Mouse (Mus musculus): ENCODE data around the gene Sema7a. TPM values are rescaled to one million over a fixed set of nuclear protein-coding genes. Genes with fewer than 3 reads are reported as not detected.

Gene Sema7a
- polyA plus RNA-seq, 1 experiment from 2014 or later, result 0.19 TPM

DNA sequence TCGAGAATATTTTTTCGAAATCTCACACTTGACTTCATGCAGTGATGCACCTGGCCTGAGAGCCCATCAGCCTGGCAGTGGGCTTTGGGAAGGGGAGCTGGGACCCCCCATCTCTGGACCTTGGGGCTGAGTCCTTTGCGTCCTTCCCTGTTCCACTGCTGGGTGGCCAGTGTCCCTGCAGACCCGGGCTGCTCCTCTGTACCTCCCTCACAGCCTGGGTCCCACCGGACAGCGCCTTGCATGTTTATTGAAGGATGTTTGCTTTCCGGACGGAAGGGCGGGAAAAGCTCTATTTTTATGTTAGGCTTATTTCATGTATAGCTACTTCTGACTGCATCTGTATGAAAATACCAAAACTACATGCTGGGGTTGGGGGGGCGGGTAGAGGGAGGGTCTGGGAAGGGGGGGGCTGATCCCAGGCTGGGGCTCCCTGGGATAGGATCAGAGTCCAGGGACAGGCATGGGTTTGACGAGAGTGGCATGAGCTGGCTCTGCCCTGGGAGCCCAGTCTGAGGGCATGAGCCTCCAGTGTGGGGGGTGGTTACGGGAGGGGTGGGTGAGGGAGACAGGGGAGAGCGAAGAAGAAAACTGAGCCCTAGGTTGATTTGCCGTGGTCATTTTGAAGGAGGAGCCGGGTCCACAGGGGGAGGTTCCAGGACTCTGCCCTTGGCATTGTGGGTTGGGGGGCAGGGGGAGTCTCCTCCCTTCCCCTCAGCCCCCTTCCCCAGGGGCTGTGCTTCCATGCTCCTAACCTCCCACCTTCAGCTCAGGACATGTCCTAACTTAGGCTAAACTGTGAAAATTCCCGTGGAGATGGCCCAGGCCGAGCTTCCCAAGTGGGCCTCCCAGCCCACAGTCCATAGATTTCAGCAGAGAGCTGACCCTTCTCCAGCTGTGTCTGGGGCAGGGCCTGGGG, 22.2 kb downstream of the Sema7a start:
- Histone ChIP-seq H3K9ac (ENCODE audit: low read depth, low read length) (no peak overlapping the region), H3K4me1 (replicated peaks; ENCODE audit: control insufficient read depth, insufficient read depth, low read length) (no peaks in the 10 kb centered on the region), H3K4me2 (no peak overlapping the region), H3K27ac (ENCODE audit: low read depth, low read length) (no peak overlapping the region), H3K4me3 (ENCODE audit: low read depth, low read length) (no peak overlapping the region), H3K9me3 (ENCODE audit: control insufficient read depth, low read length) (no peaks in the 10 kb centered on the region), H3K27me3 (replicated peaks; ENCODE audit: control insufficient read depth, insufficient read depth, low read length) (no peaks in the 10 kb centered on the region; the same call in 1 of the 2 replicates), H3K36me3 (ENCODE audit: control insufficient read depth, insufficient read depth, low read length) (no peaks in the 10 kb centered on the region)
- WGBS, result 61% methylated on average over 17 of the region's 17 CpGs
- DNase-seq (ENCODE audit: low spot score) (no peak), ATAC-seq (replicated peaks; ENCODE audit: low FRiP score) (no peak)

GRCm38 (mm10) chr9:57963249-57963997, 23.5 kb downstream of the Sema7a start:
- no peak for ATAC-seq (replicated peaks; ENCODE audit: low FRiP score)
- Histone ChIP-seq H3K27ac (ENCODE audit: low read depth, low read length) (no peak overlapping the region), H3K9me3 (ENCODE audit: control insufficient read depth, low read length) (no peaks in the 10 kb centered on the region), H3K36me3 (ENCODE audit: control insufficient read depth, insufficient read depth, low read length) (no peaks in the 10 kb centered on the region), H3K9ac (ENCODE audit: low read depth, low read length) (no peak overlapping the region), H3K4me2 (no peak overlapping the region), H3K4me3 (ENCODE audit: low read depth, low read length) (no peak overlapping the region), H3K27me3 (replicated peaks; ENCODE audit: control insufficient read depth, insufficient read depth, low read length) (no peaks in the 10 kb centered on the region; the same call in 1 of the 2 replicates), H3K4me1 (replicated peaks; ENCODE audit: control insufficient read depth, insufficient read depth, low read length) (no peaks in the 10 kb centered on the region)
- no peak for DNase-seq (ENCODE audit: low spot score)
- 81% methylated on average over 4 of the region's 4 CpGs for WGBS

DNA sequence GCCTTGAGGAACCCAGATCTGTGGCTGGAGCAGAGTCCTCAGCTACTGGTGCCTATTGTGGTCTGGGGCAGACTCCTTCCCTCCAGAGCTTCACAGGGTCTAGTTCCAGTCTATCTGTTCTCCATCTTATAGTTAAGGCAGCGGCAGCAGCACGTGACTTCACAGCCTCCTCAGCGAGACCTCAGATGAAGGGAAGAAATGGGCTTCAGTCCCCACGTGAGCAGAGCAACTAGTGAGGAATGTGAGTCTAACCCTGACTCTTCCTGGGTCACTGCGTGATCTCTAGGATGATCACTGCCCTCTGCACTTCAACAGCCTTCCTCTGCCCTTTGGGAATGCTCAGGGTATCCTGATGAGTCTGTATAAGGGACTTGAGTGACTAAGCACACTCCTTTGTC, 24.1 kb downstream of the Sema7a start:
- H3K27ac ChIP-seq (ENCODE audit: low read depth, low read length), result no peak overlapping the region
- H3K27me3 ChIP-seq (replicated peaks; ENCODE audit: control insufficient read depth, insufficient read depth, low read length), result no peaks in the 10 kb centered on the region; the same call in 1 of the 2 replicates
- DNase-seq (ENCODE audit: low spot score) (no peak), ATAC-seq (replicated peaks; ENCODE audit: low FRiP score) (no peak)
- no peaks in the 10 kb centered on the region for H3K36me3 ChIP-seq (ENCODE audit: control insufficient read depth, insufficient read depth, low read length)
- H3K4me3 ChIP-seq (ENCODE audit: low read depth, low read length), result no peak overlapping the region
- no peak overlapping the region for H3K4me2 ChIP-seq
- H3K9me3 ChIP-seq (ENCODE audit: control insufficient read depth, low read length), result no peaks in the 10 kb centered on the region
- H3K4me1 ChIP-seq (replicated peaks; ENCODE audit: control insufficient read depth, insufficient read depth, low read length), result no peaks in the 10 kb centered on the region
- 78% methylated on average over 5 of the region's 5 CpGs for WGBS
- H3K9ac ChIP-seq (ENCODE audit: low read depth, low read length), result no peak overlapping the region

DNA sequence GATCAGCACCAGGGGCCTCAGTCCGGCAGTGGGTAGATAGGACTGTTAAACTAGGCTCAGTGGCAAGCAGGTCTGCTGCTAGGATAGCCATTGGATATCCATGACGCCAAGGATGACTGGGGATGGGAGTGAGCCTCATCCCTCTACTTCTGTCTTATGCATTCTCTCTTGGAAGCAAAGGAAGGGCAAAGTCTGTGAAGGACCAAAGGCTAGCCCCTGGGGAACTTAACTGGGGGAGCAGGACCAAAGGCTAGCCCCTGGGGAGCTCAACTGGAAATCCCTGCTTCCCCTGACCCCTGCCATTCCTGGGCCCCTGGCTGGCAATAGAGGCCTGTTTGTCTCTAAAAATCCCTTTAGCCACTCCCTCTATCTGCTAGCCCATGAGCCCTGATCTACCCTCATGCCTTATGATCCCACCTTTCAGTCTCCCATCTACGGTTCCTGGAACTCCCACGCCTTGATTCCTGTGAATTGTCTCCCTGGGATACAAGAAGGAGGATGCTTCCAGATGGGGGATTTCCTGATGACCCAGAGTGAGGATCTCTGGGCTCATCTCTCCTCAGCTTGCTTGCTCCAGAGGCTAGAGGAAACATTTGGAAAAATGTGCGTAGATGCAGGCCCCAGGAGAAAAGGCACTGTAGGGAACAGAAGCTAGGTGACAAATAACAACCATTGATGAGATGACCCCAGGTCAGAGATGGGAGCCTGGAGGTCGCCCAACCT, 24.8 kb downstream of the Sema7a start:
- Histone ChIP-seq H3K9ac (ENCODE audit: low read depth, low read length) (no peak overlapping the region), H3K27me3 (replicated peaks; ENCODE audit: control insufficient read depth, insufficient read depth, low read length) (no peaks in the 10 kb centered on the region; the same call in 1 of the 2 replicates), H3K9me3 (ENCODE audit: control insufficient read depth, low read length) (no peaks in the 10 kb centered on the region), H3K4me2 (no peak overlapping the region), H3K36me3 (ENCODE audit: control insufficient read depth, insufficient read depth, low read length) (no peaks in the 10 kb centered on the region), H3K4me3 (ENCODE audit: low read depth, low read length) (no peak overlapping the region), H3K27ac (ENCODE audit: low read depth, low read length) (no peak overlapping the region), H3K4me1 (replicated peaks; ENCODE audit: control insufficient read depth, insufficient read depth, low read length) (no peaks in the 10 kb centered on the region)
- no peak for ATAC-seq (replicated peaks; ENCODE audit: low FRiP score)
- WGBS, result 71% methylated on average over 6 of the region's 6 CpGs
- no peak for DNase-seq (ENCODE audit: low spot score)

- H3K27me3 ChIP-seq (replicated peaks; ENCODE audit: control insufficient read depth, insufficient read depth, low read length), result no peaks in the 10 kb centered on the region; the same call in 1 of the 2 replicates
- no peaks in the 10 kb centered on the region for H3K4me1 ChIP-seq (replicated peaks; ENCODE audit: control insufficient read depth, insufficient read depth, low read length)
- H3K9me3 ChIP-seq (ENCODE audit: control insufficient read depth, low read length), result no peaks in the 10 kb centered on the region
- 62% methylated on average over 12 of the region's 12 CpGs for WGBS
- H3K4me3 ChIP-seq (ENCODE audit: low read depth, low read length), result no peak overlapping the region
- H3K4me2 ChIP-seq, result no peak overlapping the region
- H3K9ac ChIP-seq (ENCODE audit: low read depth, low read length), result no peak overlapping the region
- no peak for ATAC-seq (replicated peaks; ENCODE audit: low FRiP score)
- H3K36me3 ChIP-seq (ENCODE audit: control insufficient read depth, insufficient read depth, low read length), result no peaks in the 10 kb centered on the region
- DNase-seq (ENCODE audit: low spot score), result no peak
- H3K27ac ChIP-seq (ENCODE audit: low read depth, low read length), result no peak overlapping the region
These were observed 25.6 kb downstream of the Sema7a start for GRCm38 (mm10) chr9:57965281-57966185.

- no peaks in the 10 kb centered on the region for H3K9me3 ChIP-seq (ENCODE audit: control insufficient read depth, low read length)
- H3K36me3 ChIP-seq (ENCODE audit: control insufficient read depth, insufficient read depth, low read length), result no peaks in the 10 kb centered on the region
- H3K27me3 ChIP-seq (replicated peaks; ENCODE audit: control insufficient read depth, insufficient read depth, low read length), result no peaks in the 10 kb centered on the region
- ATAC-seq (replicated peaks; ENCODE audit: low FRiP score) (no peak), DNase-seq (ENCODE audit: low spot score) (no peak)
- H3K4me1 ChIP-seq (replicated peaks; ENCODE audit: control insufficient read depth, insufficient read depth, low read length), result peaks cover 2% of the 10 kb centered on the region; the same call in 1 of the 2 replicates
- no peak overlapping the region for H3K4me3 ChIP-seq (ENCODE audit: low read depth, low read length)
- H3K27ac ChIP-seq (ENCODE audit: low read depth, low read length), result no peak overlapping the region
- WGBS, result 70% methylated on average over 14 of the region's 14 CpGs
- no peak overlapping the region for H3K4me2 ChIP-seq
- no peak overlapping the region for H3K9ac ChIP-seq (ENCODE audit: low read depth, low read length)
These were observed 27.5 kb downstream of the Sema7a start for GRCm38 (mm10) chr9:57967237-57967960.

GRCm38 (mm10) chr9:57968166-57968771, 28.4 kb downstream of the Sema7a start:
- Histone ChIP-seq H3K4me3 (ENCODE audit: low read depth, low read length) (no peak overlapping the region), H3K4me2 (no peak overlapping the region), H3K27ac (ENCODE audit: low read depth, low read length) (no peak overlapping the region), H3K36me3 (ENCODE audit: control insufficient read depth, insufficient read depth, low read length) (no peaks in the 10 kb centered on the region), H3K9ac (ENCODE audit: low read depth, low read length) (no peak overlapping the region), H3K9me3 (ENCODE audit: control insufficient read depth, low read length) (no peaks in the 10 kb centered on the region), H3K27me3 (replicated peaks; ENCODE audit: control insufficient read depth, insufficient read depth, low read length) (no peaks in the 10 kb centered on the region), H3K4me1 (replicated peaks; ENCODE audit: control insufficient read depth, insufficient read depth, low read length) (peaks cover 7% of the 10 kb centered on the region; the same call in 1 of the 2 replicates)
- DNase-seq (ENCODE audit: low spot score) (no peak), ATAC-seq (replicated peaks; ENCODE audit: low FRiP score) (no peak)
- WGBS, result 56% methylated on average over 9 of the region's 9 CpGs

Measured in liver, embryonic 11.5 days (tissue).